Mouse (Mus musculus): ENCODE measurements around the gene Commd6.

- TF ChIP-seq POLR2A (IDR thresholded peaks at IDR 0.05; ENCODE audit: low read depth, low read length) (no peak), CTCF (IDR thresholded peaks at IDR 0.05; ENCODE audit: borderline replicate concordance, insufficient read depth, low read length) (no peak)
These were observed 34.6 kb downstream of the Commd6 start for GRCm38 (mm10) chr14:101605843-101606242.
